Mouse (Mus musculus) thymus, adult 18-20 months (tissue): Measurements from ENCODE around the gene H2al1k.
"Not testable (repeated sequence)": the region's sequence is repeated elsewhere in the genome, so short reads cannot be mapped to it uniquely, and the experiment has no call there.

Source experiments
- DNase-seq, 2 experiments: peaks; one replicate each; pipeline ENCODE4 v3.0.0; 2022; ENCODE audit warnings: mixed read lengths in 2 of 2

Gene H2al1k

DNA sequence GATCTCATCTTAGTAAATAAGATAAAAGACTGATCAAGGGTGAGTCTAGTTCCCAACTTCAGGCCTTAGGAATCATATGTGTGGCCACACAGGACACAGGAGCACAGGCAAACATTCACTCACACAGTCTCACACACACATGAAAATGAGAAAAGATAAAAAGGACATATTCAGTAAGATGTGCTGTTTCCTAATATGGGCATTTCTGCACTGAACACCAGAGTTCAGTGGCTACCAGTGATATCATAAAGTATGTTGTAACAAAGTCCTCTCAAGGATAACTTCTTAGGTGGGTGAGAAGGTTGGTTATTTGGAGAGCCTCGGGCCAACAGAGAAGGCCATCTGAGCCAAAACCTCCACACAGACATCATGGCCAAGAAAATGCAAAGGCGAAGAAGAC, at the start of gene H2al1k:
H2al1k (plus strand) TSS at position 301 of the 400 bp plus-strand sequence.
- DNase-seq, result not testable (repeated sequence)

DNA sequence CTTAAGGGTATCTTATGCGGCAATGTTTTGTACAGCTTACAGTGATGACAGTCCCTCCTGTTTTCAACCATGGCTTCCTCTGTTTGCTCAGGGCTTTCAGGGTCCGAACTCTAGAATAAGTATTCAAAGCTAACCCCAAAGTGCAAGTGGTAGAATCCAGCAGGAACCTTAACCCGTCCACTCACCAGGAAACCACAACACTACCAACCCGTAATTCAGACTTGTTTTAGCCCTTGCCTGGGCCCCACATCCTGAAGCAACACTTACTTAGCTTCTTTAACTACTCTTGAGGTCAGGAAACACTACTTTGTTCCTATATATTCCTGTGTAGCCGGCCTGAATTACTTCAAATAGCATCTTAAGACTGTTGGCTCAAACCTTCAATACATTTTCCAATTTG, 47.6 kb upstream of the H2al1k start:
- no peak for DNase-seq

DNA sequence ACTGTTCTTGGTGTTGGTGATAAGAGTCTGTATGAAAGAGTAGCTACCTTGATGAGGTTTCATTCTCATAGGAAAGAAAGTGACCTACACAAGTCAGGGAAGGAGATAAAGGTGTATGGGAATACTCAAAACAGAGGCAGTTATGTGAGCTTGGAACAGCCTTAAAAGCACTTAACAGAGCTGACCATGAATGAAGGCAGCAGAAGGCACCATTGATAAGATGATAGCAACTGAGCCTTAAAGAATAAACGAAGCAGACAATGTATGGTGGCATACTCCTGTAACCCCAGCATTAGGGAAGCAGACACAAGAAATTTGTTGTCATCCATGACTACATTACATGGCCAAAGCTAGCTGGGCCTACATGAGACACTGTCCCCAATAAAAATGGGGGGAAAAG, 47.0 kb upstream of the H2al1k start:
- DNase-seq, result no peak

DNA sequence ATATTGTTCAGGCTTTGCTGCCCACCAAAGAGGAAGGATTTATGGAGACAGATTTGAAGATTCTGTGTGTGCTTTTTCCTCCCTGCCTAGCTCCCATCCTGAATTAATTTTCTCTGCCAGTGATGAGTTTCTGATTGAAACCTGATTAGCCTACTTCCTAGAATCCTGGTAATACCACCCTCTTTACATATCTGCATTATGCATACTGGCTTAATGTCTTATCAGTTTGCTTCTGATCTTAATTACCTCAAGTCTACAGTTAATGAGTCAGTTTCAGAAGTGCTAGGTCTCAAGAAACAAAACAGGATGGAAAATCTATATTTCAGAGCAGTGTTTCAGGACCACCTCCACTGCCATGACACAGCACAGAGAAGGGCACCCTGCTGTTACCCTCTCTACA, 34.0 kb upstream of the H2al1k start:
- not testable (repeated sequence) for DNase-seq

DNA sequence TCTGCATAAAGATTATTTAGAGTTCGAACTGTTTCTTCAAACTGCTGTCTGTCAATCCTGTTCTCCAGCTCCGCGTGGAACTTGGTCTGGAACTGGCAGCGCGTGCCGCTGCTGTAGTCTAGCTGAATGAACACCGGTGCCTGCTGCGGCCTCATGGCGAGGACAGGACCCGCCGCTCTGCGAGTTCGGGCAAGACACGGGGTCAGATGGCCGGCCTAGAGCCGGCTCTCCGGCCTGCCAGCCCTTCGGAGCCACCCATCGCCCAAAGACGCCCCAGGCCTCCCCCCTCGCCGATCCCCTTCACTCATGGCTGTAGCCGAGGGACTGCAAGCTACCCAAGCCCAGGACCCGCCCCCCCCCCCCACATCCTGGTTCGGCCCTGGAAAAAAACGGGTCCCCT, 22.5 kb upstream of the H2al1k start:
- not testable (repeated sequence) for DNase-seq

DNA sequence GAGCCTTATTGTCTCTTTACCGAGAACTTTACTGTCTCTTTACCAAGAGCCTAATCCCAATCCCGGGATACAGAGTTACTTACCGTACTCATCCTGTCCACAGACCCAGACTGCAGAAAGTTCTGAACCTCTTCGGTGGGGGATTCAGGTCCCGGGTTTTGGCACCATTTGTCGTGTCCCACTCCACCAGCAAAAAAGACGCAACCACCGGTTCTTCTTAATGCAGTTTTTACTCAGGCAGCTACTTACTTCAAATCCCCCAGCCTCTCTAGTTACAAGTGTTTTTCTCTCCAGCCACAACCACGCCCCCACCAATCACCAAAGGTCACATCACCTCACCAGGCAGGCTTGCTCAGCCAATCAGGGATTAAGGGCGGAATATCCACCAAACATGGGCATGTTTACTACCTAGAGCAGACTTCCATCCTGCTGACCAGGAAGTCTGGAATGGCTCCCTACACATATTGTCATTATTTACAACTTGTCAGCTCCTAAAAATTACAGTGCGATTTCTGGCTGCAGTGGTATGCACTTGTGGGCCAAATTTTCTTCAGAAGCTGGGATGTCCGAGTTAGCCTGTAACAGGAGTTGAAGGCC, 18.0 kb upstream of the H2al1k start:
- DNase-seq, result not testable (repeated sequence)

DNA sequence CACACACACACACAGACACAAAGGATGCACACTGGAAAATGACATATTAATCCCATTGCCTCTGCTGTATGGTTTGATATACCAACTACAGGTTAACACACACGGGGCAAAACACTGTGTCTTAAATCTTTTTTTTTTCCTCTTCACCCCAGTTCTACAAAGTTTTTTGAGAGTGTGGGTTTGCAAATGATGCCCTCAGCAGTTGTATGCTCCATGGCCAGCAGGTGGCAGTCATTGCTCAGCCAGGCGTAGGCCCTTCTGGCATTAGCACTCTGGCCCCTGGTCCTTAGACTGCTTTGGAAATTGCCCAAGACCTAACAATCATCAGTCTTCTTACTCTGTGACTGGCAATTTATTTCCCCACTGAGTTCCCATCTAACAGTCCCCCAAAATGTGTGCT, 17.4 kb upstream of the H2al1k start:
- peak in 1 of 2 experiments; percentile 14 for DNase-seq

DNA sequence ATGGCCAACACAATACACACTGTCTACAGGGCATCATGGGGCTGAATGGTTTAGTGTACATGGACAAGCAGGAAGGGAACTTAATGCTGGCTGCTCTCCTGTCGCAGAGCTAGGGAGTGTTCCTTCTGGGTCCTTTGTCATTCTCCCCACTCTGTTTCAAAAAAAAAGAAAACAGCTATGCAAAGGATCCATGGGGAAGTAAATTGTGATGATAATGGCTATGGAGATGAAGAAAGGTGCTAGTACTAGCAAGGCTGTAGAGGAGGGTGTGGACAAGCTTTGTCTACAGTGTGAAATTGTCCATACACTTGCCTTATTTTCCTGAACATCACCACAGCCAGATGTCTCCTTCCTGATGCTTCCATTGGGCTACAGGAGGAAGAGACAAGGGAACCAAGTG, 15.4 kb upstream of the H2al1k start:
- not testable (repeated sequence) for DNase-seq

DNA sequence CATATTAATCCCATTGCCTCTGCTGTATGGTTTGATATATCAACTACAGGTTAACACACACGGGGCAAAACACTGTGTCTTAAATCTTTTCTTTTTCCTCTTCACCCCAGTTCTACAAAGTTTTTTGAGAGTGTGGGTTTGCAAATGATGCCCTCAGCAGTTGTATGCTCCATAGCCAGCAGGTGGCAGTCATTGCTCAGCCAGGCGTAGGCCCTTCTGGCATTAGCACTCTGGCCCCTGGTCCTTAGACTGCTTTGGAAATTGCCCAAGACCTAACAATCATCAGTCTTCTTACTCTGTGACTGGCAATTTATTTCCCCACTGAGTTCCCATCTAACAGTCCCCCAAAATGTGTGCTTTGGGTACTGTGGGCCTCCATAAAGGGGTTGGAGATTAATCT, 23.6 kb downstream of the H2al1k start:
- not testable (repeated sequence) for DNase-seq

DNA sequence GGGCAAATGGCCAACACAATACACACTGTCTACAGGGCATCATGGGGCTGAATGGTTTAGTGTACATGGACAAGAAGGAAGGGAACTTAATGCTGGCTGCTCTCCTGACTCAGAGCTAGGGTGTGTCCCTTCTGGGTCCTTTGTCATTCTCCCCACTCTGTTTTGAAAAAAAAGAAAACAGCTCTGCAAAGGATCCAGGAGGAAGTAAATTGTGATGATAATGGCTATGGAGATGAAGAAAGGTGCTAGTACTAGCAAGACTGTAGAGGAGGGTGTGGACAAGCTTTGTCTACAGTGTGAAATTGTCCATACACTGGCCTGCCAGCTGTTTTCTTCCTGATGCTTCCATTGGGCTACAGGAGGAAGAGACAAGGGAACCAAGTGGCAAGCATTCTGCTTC, 25.5 kb downstream of the H2al1k start:
- not testable (repeated sequence) for DNase-seq
